Mouse (Mus musculus) embryonic facial prominence, embryonic 15.5 days (tissue): ENCODE results near the gene Fkbp1a. TPM values are rescaled to one million over a fixed set of nuclear protein-coding genes. Genes with fewer than 3 reads are reported as not detected.
A peak's percentile ranks its signal among the peaks of the same experiment; 100 is the strongest.

Experiments
- ATAC-seq: fragments of 200-750 bp; cut with Nextera tagmentation; 2 replicates; pipeline ENCODE4 v1.8.0; 2017; ENCODE audit warnings: low read depth, moderate TSS enrichment; ENCODE audit not compliant: insufficient number of reproducible peaks, low FRiP score, low TSS enrichment
- H3K27ac ChIP-seq: fragments of 300-500 bp; sonication (generic); replicated peaks from 2 replicates; pipeline ENCODE4 v1.5.1; 2015; ENCODE audit warnings: mild to moderate bottlenecking, inconsistent platforms
- H3K27me3 ChIP-seq: fragments of 300-500 bp; sonication (generic); 2 replicates; pipeline ENCODE4 v1.6.1; 2015; ENCODE audit warnings: inconsistent platforms
- H3K36me3 ChIP-seq: fragments of 300-500 bp; sonication (generic); 2 replicates; pipeline ENCODE4 v1.6.1; 2015; ENCODE audit warnings: mild to moderate bottlenecking, inconsistent platforms
- H3K4me1 ChIP-seq: fragments of 300-500 bp; sonication (generic); 2 replicates; pipeline ENCODE4 v1.6.1; 2015; ENCODE audit warnings: inconsistent platforms
- H3K4me2 ChIP-seq: fragments of 300-500 bp; sonication (generic); replicated peaks from 2 replicates; pipeline ENCODE4 v1.6.1; 2015; ENCODE audit warnings: mild to moderate bottlenecking, inconsistent platforms
- H3K4me3 ChIP-seq: fragments of 300-500 bp; sonication (generic); replicated peaks from 2 replicates; pipeline ENCODE4 v1.5.1; 2015; ENCODE audit warnings: mild to moderate bottlenecking, inconsistent platforms
- H3K9ac ChIP-seq: fragments of 300-500 bp; sonication (generic); 2 replicates; pipeline ENCODE4 v1.6.1; 2015; ENCODE audit warnings: inconsistent platforms
- H3K9me3 ChIP-seq: fragments of 300-500 bp; sonication (generic); replicated peaks from 2 replicates; pipeline ENCODE4 v1.6.1; 2016; ENCODE audit warnings: inconsistent platforms
- WGBS: fragments of 180-500 bp; shearing (Covaris S2); methylation state at CpG from one replicate; pipeline ENCODE4 v1.1.7; 2015; 5-methylcytosine and 5-hydroxymethylcytosine counted together
- polyA plus RNA-seq: library from polyadenylated mRNA; unstranded; fragments of >200 nt; fragmentation: Nextera tagmentation; extraction: Ambion mirVana; gene quantifications from 2 replicates; pipeline ENCODE4 v1.2.1, GENCODE M21; 2015

The Fkbp1a gene
- polyA plus RNA-seq, 1 experiment from 2014 or later = 553 TPM

GRCm38 (mm10) chr2:151579183-151579582 lies 36.9 kb downstream of the Fkbp1a start:
- no peaks in the 10 kb centered on the region for H3K9me3 ChIP-seq
- WGBS = 57% methylated on average over 4 of the region's 4 CpGs

GRCm38 (mm10) chr2:151580945-151581344 lies 38.7 kb downstream of the Fkbp1a start:
- Histone ChIP-seq H3K36me3 (no peaks in the 10 kb centered on the region), H3K27ac (no peak overlapping the region), H3K9ac (no peak overlapping the region), H3K9me3 (no peaks in the 10 kb centered on the region), H3K4me2 (no peak overlapping the region), H3K27me3 (no peaks in the 10 kb centered on the region; the same call in 1 of the 2 replicates), H3K4me3 (no peak overlapping the region), H3K4me1 (peaks cover 6% of the 10 kb centered on the region)
- WGBS = 38% methylated on average over 1 of the region's 1 CpGs
- no peak for ATAC-seq

More at GRCm38 (mm10) chr2:151579183-151579582, 36.9 kb downstream of the Fkbp1a start:
- no peak overlapping the region for H3K27ac ChIP-seq
- no peaks in the 10 kb centered on the region for H3K36me3 ChIP-seq
- H3K4me3 ChIP-seq = no peak overlapping the region
- ATAC-seq = no peak
- H3K4me2 ChIP-seq = no peak overlapping the region
- no peak overlapping the region for H3K9ac ChIP-seq
- H3K27me3 ChIP-seq = no peaks in the 10 kb centered on the region; the same call in 1 of the 2 replicates
- H3K4me1 ChIP-seq = peaks cover 12% of the 10 kb centered on the region

GRCm38 (mm10) chr2:151585934-151586333 lies 43.7 kb downstream of the Fkbp1a start:
- Histone ChIP-seq H3K9ac (no peak overlapping the region), H3K27ac (no peak overlapping the region), H3K4me3 (no peak overlapping the region), H3K4me2 (no peak overlapping the region), H3K4me1 (no peaks in the 10 kb centered on the region), H3K36me3 (no peaks in the 10 kb centered on the region), H3K27me3 (no peaks in the 10 kb centered on the region), H3K9me3 (no peaks in the 10 kb centered on the region)
- 51% methylated on average over 3 of the region's 3 CpGs for WGBS
- ATAC-seq = no peak

DNA sequence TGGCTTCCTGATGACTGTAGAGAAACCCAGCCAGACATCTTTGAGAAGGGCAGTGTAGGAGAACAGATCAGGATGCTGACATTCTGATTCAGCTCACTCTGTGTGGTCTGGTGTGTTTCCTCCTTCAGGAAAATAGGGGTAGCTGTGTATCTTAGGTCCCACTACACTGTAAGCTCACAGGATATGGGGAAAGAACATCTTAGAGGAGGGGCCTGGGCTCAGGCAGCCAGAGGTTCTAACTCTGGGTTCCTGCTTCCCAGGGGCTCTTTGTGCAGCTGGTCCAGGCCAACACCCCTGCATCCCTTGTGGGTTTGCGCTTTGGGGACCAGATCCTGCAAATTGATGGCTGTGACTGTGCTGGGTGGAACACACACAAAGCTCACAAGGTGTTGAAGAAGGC lies 44.5 kb downstream of the Fkbp1a start:
- Histone ChIP-seq H3K4me1 (no peaks in the 10 kb centered on the region), H3K27me3 (no peaks in the 10 kb centered on the region), H3K4me2 (no peak overlapping the region), H3K36me3 (no peaks in the 10 kb centered on the region), H3K9ac (no peak overlapping the region), H3K4me3 (no peak overlapping the region), H3K9me3 (no peaks in the 10 kb centered on the region), H3K27ac (no peak overlapping the region)
- no peak for ATAC-seq
- WGBS = 82% methylated on average over 1 of the region's 1 CpGs

- no peaks in the 10 kb centered on the region for H3K9me3 ChIP-seq
- no peaks in the 10 kb centered on the region for H3K27me3 ChIP-seq
- H3K36me3 ChIP-seq = no peaks in the 10 kb centered on the region
- ATAC-seq = no peak
- no peak overlapping the region for H3K9ac ChIP-seq
- no peak overlapping the region for H3K27ac ChIP-seq
- no peaks in the 10 kb centered on the region for H3K4me1 ChIP-seq
- H3K4me3 ChIP-seq = no peak overlapping the region
- 67% methylated on average over 9 of the region's 9 CpGs for WGBS
- no peak overlapping the region for H3K4me2 ChIP-seq
These were observed 45.0 kb downstream of the Fkbp1a start for GRCm38 (mm10) chr2:151587306-151587705.

GRCm38 (mm10) chr2:151598068-151598467 lies 55.8 kb downstream of the Fkbp1a start:
- no peak overlapping the region for H3K9ac ChIP-seq
- no peak overlapping the region for H3K27ac ChIP-seq
- H3K36me3 ChIP-seq = no peaks in the 10 kb centered on the region
- H3K4me2 ChIP-seq = no peak overlapping the region
- H3K27me3 ChIP-seq = no peaks in the 10 kb centered on the region
- ATAC-seq = no peak
- no peaks in the 10 kb centered on the region for H3K4me1 ChIP-seq
- WGBS = 55% methylated on average over 2 of the region's 2 CpGs
- no peak overlapping the region for H3K4me3 ChIP-seq
- H3K9me3 ChIP-seq = no peaks in the 10 kb centered on the region

GRCm38 (mm10) chr2:151602106-151602505 lies 59.8 kb downstream of the Fkbp1a start:
- H3K4me1 ChIP-seq = peaks cover 6% of the 10 kb centered on the region
- H3K4me2 ChIP-seq = no peak overlapping the region
- no peaks in the 10 kb centered on the region for H3K27me3 ChIP-seq
- no peak for ATAC-seq
- no peak overlapping the region for H3K27ac ChIP-seq
- no peak overlapping the region for H3K9ac ChIP-seq
- H3K36me3 ChIP-seq = no peaks in the 10 kb centered on the region
- 71% methylated on average over 4 of the region's 4 CpGs for WGBS
- no peaks in the 10 kb centered on the region for H3K9me3 ChIP-seq
- no peak overlapping the region for H3K4me3 ChIP-seq

GRCm38 (mm10) chr2:151603630-151604029 lies 61.3 kb downstream of the Fkbp1a start:
- Histone ChIP-seq H3K36me3 (no peaks in the 10 kb centered on the region), H3K4me1 (peaks cover 6% of the 10 kb centered on the region), H3K9me3 (no peaks in the 10 kb centered on the region), H3K9ac (no peak overlapping the region), H3K4me3 (no peak overlapping the region), H3K27ac (no peak overlapping the region), H3K27me3 (no peaks in the 10 kb centered on the region), H3K4me2 (no peak overlapping the region)
- WGBS = 25% methylated on average over 4 of the region's 4 CpGs
- ATAC-seq = 0 out of 2 replicates have a peak, but pooled peaks have one; percentile 29

GRCm38 (mm10) chr2:151605437-151605987 lies 63.2 kb downstream of the Fkbp1a start:
- Histone ChIP-seq H3K27me3 (no peaks in the 10 kb centered on the region), H3K9ac (no peak overlapping the region), H3K4me2 (0 out of 2 replicates have a peak overlapping the region, but pooled peaks have one; percentile 17), H3K9me3 (no peaks in the 10 kb centered on the region), H3K36me3 (no peaks in the 10 kb centered on the region), H3K27ac (no peak overlapping the region), H3K4me1 (peaks cover 6% of the 10 kb centered on the region), H3K4me3 (no peak overlapping the region)
- WGBS = 29% methylated on average over 11 of the region's 11 CpGs
- ATAC-seq = peak; percentile 50

DNA sequence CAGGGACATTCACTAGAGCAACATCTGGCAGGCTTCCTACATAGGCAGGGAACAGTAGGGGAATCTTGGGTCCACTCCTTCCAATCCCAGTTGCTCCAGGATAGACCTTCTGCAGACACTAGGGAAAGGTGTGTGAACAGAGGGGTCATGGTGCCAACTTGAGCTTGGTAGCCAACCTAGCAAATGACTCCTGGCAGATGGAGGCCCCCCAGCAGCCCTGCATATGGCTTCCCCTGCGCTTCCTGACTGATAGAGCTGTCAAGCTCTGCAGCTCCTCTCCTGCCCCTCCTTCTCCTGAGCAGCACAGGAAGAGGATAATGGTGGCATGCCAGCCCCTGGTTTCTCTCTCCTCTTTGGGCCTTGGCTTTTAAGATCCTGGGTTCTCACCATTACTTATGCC lies 66.2 kb downstream of the Fkbp1a start:
- no peaks in the 10 kb centered on the region for H3K9me3 ChIP-seq
- no peaks in the 10 kb centered on the region for H3K36me3 ChIP-seq
- no peak overlapping the region for H3K9ac ChIP-seq
- H3K4me3 ChIP-seq = no peak overlapping the region
- H3K4me2 ChIP-seq = no peak overlapping the region
- no peak overlapping the region for H3K27ac ChIP-seq
- whole genome bisulfite sequencing = 93% methylated on average over 1 of the region's 1 CpGs
- ATAC-seq = no peak
- H3K27me3 ChIP-seq = no peaks in the 10 kb centered on the region
- H3K4me1 ChIP-seq = peaks cover 6% of the 10 kb centered on the region

DNA sequence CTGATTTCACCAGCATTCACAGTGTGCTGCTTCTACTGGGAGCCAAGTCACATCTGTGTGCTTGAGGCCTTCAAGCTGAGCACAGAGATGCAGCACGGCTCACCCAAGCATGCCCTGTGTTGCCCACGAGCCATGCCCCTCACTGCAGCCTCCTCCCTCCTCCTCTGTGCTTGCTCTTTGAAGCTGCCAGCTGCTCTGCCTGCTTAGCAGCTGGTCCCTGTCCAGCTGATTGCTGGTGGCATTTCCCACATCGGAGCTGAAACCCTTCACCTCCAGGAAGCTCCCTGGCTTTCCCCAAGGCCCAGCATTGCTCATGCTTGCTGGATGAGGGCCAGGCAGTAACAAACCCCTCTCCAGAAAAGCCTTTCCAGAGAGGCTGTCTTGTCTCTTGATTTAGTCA lies 67.7 kb downstream of the Fkbp1a start:
- ATAC-seq = no peak
- no peaks in the 10 kb centered on the region for H3K36me3 ChIP-seq
- no peaks in the 10 kb centered on the region for H3K27me3 ChIP-seq
- no peak overlapping the region for H3K4me3 ChIP-seq
- H3K27ac ChIP-seq = no peak overlapping the region
- no peak overlapping the region; the same call in 1 of the 2 replicates for H3K9ac ChIP-seq
- no peak overlapping the region for H3K4me2 ChIP-seq
- peaks cover 6% of the 10 kb centered on the region for H3K4me1 ChIP-seq
- no peaks in the 10 kb centered on the region for H3K9me3 ChIP-seq
- 19% methylated on average over 3 of the region's 3 CpGs for WGBS
